Mouse (Mus musculus) embryo, embryonic 9.5 days (tissue): ENCODE results near the gene Nrsn2.
"Not testable (repeated sequence)": the region's sequence is repeated elsewhere in the genome, so short reads cannot be mapped to it uniquely, and the experiment has no call there.

Experiments used
- DNase-seq: peaks from one replicate; pipeline ENCODE4 v3.0.0-alpha.2; 2017; ENCODE audit errors: extremely low spot score

Gene Nrsn2

GRCm38 (mm10) chr2:152384191-152384590 is 7.8 kb upstream of the Nrsn2 start:
- no peak for DNase-seq

GRCm38 (mm10) chr2:152375652-152376344 is 640 bp downstream of the Nrsn2 start:
- peak; percentile 53 for DNase-seq

- DNase-seq: no peak
Measured at GRCm38 (mm10) chr2:152373547-152373946, 2.9 kb downstream of the Nrsn2 start.

GRCm38 (mm10) chr2:152372661-152373060 is 3.8 kb downstream of the Nrsn2 start:
- DNase-seq: no peak

GRCm38 (mm10) chr2:152372104-152372503 is 4.3 kb downstream of the Nrsn2 start:
- no peak for DNase-seq

- peak; percentile 69 for DNase-seq
Measured at GRCm38 (mm10) chr2:152368532-152369140, 7.8 kb downstream of the Nrsn2 start.

- no peak for DNase-seq
Measured at GRCm38 (mm10) chr2:152367917-152368316, 8.5 kb downstream of the Nrsn2 start.

GRCm38 (mm10) chr2:152363245-152364147 is 12.9 kb downstream of the Nrsn2 start:
- peak; percentile 81 for DNase-seq

- DNase-seq: no peak
Measured at GRCm38 (mm10) chr2:152361193-152361592, 15.2 kb downstream of the Nrsn2 start.

- no peak for DNase-seq
Measured at GRCm38 (mm10) chr2:152360271-152360775, 16.1 kb downstream of the Nrsn2 start.

GRCm38 (mm10) chr2:152359616-152360015 is 16.8 kb downstream of the Nrsn2 start:
- no peak for DNase-seq

- DNase-seq: not testable (repeated sequence)
Measured at GRCm38 (mm10) chr2:152358977-152359376, 17.5 kb downstream of the Nrsn2 start.

- no peak for DNase-seq
Measured at GRCm38 (mm10) chr2:152357254-152357653, 19.2 kb downstream of the Nrsn2 start.

GRCm38 (mm10) chr2:152349842-152350540 is 26.4 kb downstream of the Nrsn2 start:
- no peak for DNase-seq

- DNase-seq: no peak
Measured at GRCm38 (mm10) chr2:152349205-152349604, 27.2 kb downstream of the Nrsn2 start.

- no peak for DNase-seq
Measured at GRCm38 (mm10) chr2:152347722-152348121, 28.7 kb downstream of the Nrsn2 start.

- DNase-seq: no peak
Measured at GRCm38 (mm10) chr2:152346776-152347465, 29.5 kb downstream of the Nrsn2 start.

GRCm38 (mm10) chr2:152345393-152345792 is 31.0 kb downstream of the Nrsn2 start:
- no peak for DNase-seq

- DNase-seq: no peak
Measured at GRCm38 (mm10) chr2:152344909-152345308, 31.5 kb downstream of the Nrsn2 start.

GRCm38 (mm10) chr2:152344361-152344760 is 32.1 kb downstream of the Nrsn2 start:
- no peak for DNase-seq
